Mouse (Mus musculus) forebrain, embryonic 11.5 days (tissue): ENCODE data around the gene Ube2n. TPM values are rescaled to one million over a fixed set of nuclear protein-coding genes. Genes with fewer than 3 reads are reported as not detected.
A peak's percentile ranks its signal among the peaks of the same experiment; 100 is the strongest.

Experiments
- ATAC-seq: fragments of 200-750 bp; cut with Nextera tagmentation; replicated peaks from 2 replicates; pipeline ENCODE4 v1.8.0; 2017; ENCODE audit warnings: moderate TSS enrichment; ENCODE audit not compliant: low FRiP score
- DNase-seq: peaks from one replicate; pipeline ENCODE4 v3.0.0-alpha.2; 2017; ENCODE audit warnings: low spot score
- H3K27ac ChIP-seq: fragments of 300-500 bp; sonication (generic); 2 replicates; pipeline ENCODE4 v1.5.1; 2014; ENCODE audit warnings: low read depth, low read length
- H3K27me3 ChIP-seq: fragments of 300-500 bp; sonication (generic); 2 replicates; pipeline ENCODE4 v1.6.1; 2014; ENCODE audit warnings: mild to moderate bottlenecking, low read length, mixed read lengths; ENCODE audit not compliant: control insufficient read depth, insufficient read depth
- H3K36me3 ChIP-seq: fragments of 300-500 bp; sonication (generic); 2 replicates; pipeline ENCODE4 v1.6.1; 2014; ENCODE audit warnings: mild to moderate bottlenecking, low read length, moderate library complexity, mixed read lengths; ENCODE audit not compliant: control insufficient read depth, insufficient read depth
- H3K4me1 ChIP-seq: fragments of 300-500 bp; sonication (generic); replicated peaks from 2 replicates; pipeline ENCODE4 v1.6.1; 2014; ENCODE audit warnings: low read length, mixed read lengths; ENCODE audit not compliant: control insufficient read depth, insufficient read depth
- H3K4me2 ChIP-seq: fragments of 300-500 bp; sonication (generic); 2 replicates; pipeline ENCODE4 v1.6.1; 2014; ENCODE audit warnings: low read depth, mild to moderate bottlenecking, low read length, moderate library complexity, mixed read lengths; ENCODE audit not compliant: severe bottlenecking
- H3K4me3 ChIP-seq: fragments of 300-500 bp; sonication (generic); 2 replicates; pipeline ENCODE4 v1.5.1; 2014; ENCODE audit warnings: low read depth, low read length
- H3K9ac ChIP-seq: fragments of 300-500 bp; sonication (generic); 2 replicates; pipeline ENCODE4 v1.6.1; 2014; ENCODE audit warnings: low read length
- H3K9me3 ChIP-seq: fragments of 300-500 bp; sonication (generic); 2 replicates; pipeline ENCODE4 v1.6.1; 2016; ENCODE audit warnings: low read length, mixed read lengths; ENCODE audit not compliant: control insufficient read depth
- WGBS: fragments of 180-500 bp; shearing (Covaris S2); extraction: QIAGEN DNeasy Blood & Tissue Kit; methylation state at CpG from one replicate; pipeline ENCODE4 v1.1.7; 2014; 5-methylcytosine and 5-hydroxymethylcytosine counted together
- polyA plus RNA-seq: library from polyadenylated mRNA; unstranded; fragments of >200 nt; fragmentation: Nextera tagmentation; extraction: Ambion mirVana; gene quantifications from 2 replicates; pipeline ENCODE4 v1.2.1, GENCODE M21; 2014

Gene Ube2n
- polyA plus RNA-seq, 1 experiment from 2014 or later, result 499 TPM

DNA sequence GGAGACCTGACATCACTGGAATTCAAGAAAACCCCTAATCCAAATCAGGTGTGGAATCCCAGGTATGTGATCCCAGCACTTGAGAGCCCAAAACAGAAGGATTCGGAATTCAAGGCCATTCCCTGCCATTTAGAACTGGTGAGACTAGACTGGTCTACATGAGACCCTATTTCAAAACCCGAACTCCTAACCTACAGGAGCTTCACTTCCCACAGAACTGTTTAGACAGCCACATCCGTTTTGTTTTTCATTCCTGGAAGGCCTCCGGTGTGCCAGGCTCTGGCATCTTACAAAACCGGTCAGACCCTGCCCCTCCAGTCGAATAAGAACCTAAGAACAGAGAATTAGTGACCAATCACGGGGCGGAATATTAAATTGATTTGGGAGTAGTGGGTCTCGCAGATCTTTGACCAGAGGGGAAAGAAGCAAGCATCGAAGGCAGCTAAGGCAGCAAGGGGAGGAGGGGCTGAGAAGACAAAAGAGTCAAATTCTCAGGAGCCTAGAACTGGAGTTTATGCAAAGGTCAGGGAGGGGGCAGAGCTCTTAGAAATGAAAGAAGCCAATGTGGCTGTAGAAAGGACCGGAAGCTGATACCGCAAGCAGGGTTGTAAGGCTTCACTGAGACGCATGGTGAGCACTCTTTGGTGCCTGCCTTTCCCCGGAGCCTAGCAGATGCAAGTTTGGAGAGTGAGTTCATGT is 50.4 kb downstream of the Ube2n start:
- DNase-seq, result peak; percentile 49
- 24% methylated on average over 14 of the region's 14 CpGs for WGBS
- peaks cover 6% of the 10 kb centered on the region; the same call in 1 of the 2 replicates for H3K4me1 ChIP-seq
- H3K9ac ChIP-seq, result no peak overlapping the region
- no peaks in the 10 kb centered on the region for H3K36me3 ChIP-seq
- H3K4me2 ChIP-seq, result no peak overlapping the region
- no peak overlapping the region for H3K4me3 ChIP-seq
- no peak for ATAC-seq
- no peak overlapping the region for H3K27ac ChIP-seq
- no peaks in the 10 kb centered on the region for H3K9me3 ChIP-seq
- no peaks in the 10 kb centered on the region for H3K27me3 ChIP-seq

DNA sequence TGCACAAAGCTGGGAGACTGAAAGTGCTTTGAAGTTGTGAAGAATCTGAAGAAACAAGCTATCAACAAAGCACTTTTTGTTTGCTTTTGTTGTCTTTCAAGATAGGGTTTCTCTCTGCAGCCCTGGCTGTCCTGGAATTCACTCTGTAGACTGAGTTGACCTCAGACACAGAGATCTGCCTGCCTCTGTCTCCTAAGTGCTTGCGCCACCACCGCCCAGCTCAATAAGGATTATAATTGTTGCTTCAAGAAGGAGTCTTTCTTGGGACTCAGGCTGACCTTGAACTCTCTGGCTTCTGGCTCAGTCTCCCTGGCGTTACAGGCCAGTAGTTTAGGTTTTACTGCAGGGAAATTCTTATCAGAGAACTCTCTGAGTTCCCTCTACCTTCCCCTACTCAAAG is 51.8 kb downstream of the Ube2n start:
- no peak for ATAC-seq
- H3K36me3 ChIP-seq, result no peaks in the 10 kb centered on the region
- no peak overlapping the region for H3K4me2 ChIP-seq
- no peaks in the 10 kb centered on the region for H3K27me3 ChIP-seq
- DNase-seq, result peak; percentile 41
- 100% methylated on average over 3 of the region's 3 CpGs for WGBS
- H3K4me1 ChIP-seq, result peaks cover 6% of the 10 kb centered on the region; the same call in 1 of the 2 replicates
- no peak overlapping the region for H3K4me3 ChIP-seq
- no peak overlapping the region for H3K27ac ChIP-seq
- no peaks in the 10 kb centered on the region for H3K9me3 ChIP-seq
- H3K9ac ChIP-seq, result no peak overlapping the region

- 60% methylated on average over 5 of the region's 5 CpGs for WGBS
- ATAC-seq, result no peak
- H3K4me2 ChIP-seq, result no peak overlapping the region
- no peak overlapping the region for H3K9ac ChIP-seq
- no peaks in the 10 kb centered on the region for H3K9me3 ChIP-seq
- DNase-seq, result peak; percentile 20
- no peak overlapping the region for H3K27ac ChIP-seq
- H3K4me1 ChIP-seq, result peaks cover 6% of the 10 kb centered on the region; the same call in 1 of the 2 replicates
- H3K4me3 ChIP-seq, result no peak overlapping the region
- no peaks in the 10 kb centered on the region for H3K27me3 ChIP-seq
- no peaks in the 10 kb centered on the region for H3K36me3 ChIP-seq
Observed at GRCm38 (mm10) chr10:95567550-95567949, 52.6 kb downstream of the Ube2n start.

GRCm38 (mm10) chr10:95568016-95568415 is 53.1 kb downstream of the Ube2n start:
- Histone ChIP-seq H3K4me1 (peaks cover 6% of the 10 kb centered on the region; the same call in 1 of the 2 replicates), H3K36me3 (no peaks in the 10 kb centered on the region), H3K27me3 (no peaks in the 10 kb centered on the region), H3K27ac (no peak overlapping the region), H3K4me3 (no peak overlapping the region), H3K4me2 (no peak overlapping the region), H3K9ac (no peak overlapping the region), H3K9me3 (no peaks in the 10 kb centered on the region)
- ATAC-seq (no peak), DNase-seq (peak; percentile 27)
- 83% methylated on average over 6 of the region's 6 CpGs for WGBS

DNA sequence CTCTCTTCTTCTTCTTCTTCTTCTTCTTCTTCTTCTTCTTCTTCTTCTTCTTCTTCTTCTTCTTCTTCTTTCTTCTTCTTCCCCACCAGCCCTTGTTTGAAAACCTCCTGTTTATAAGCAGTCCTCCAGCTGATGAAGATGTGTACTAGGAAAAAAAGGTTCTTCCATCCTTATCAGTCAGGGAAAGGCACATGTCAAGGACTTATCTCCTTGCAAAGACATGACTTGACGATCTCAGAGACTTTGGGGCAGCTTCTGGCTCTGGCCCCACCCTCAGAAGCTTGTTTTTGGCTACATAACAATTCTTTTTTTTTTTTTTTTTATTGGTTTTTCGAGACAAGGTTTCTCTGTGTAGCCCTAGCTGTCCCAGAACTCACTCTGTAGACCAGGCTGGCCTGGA is 54.5 kb downstream of the Ube2n start:
- DNase-seq, result no peak
- Histone ChIP-seq H3K27me3 (no peaks in the 10 kb centered on the region), H3K9ac (no peak overlapping the region), H3K27ac (no peak overlapping the region), H3K9me3 (no peaks in the 10 kb centered on the region), H3K36me3 (no peaks in the 10 kb centered on the region), H3K4me2 (no peak overlapping the region), H3K4me1 (peaks cover 6% of the 10 kb centered on the region; the same call in 1 of the 2 replicates), H3K4me3 (no peak overlapping the region)
- ATAC-seq, result no peak
- WGBS, result 68% methylated on average over 2 of the region's 2 CpGs

DNA sequence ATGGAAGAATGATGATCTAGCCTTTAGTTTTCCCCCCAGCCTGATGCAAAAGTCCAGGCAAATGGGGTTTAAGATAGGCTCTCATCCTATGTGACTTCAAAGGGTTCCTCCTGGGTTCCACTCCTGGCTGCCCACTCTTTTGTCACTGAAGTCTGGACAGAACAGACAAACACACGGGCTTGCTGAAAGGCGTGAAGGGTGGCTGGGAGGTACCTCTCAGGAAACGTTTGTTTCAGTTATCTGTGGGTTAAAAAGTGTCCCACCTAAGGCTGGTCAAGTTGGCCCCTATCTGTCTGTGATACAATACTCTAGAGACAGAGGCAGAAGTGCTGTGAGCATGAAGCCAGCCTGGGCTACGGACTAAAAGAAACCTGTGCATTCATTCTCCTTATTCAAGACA is 60.0 kb downstream of the Ube2n start:
- no peaks in the 10 kb centered on the region for H3K27me3 ChIP-seq
- 79% methylated on average over 4 of the region's 4 CpGs for WGBS
- ATAC-seq (no peak), DNase-seq (no peak)
- no peak overlapping the region for H3K4me2 ChIP-seq
- no peaks in the 10 kb centered on the region for H3K9me3 ChIP-seq
- H3K27ac ChIP-seq, result no peak overlapping the region
- peaks cover 3% of the 10 kb centered on the region for H3K4me1 ChIP-seq
- H3K9ac ChIP-seq, result no peak overlapping the region
- H3K4me3 ChIP-seq, result no peak overlapping the region
- H3K36me3 ChIP-seq, result no peaks in the 10 kb centered on the region

DNA sequence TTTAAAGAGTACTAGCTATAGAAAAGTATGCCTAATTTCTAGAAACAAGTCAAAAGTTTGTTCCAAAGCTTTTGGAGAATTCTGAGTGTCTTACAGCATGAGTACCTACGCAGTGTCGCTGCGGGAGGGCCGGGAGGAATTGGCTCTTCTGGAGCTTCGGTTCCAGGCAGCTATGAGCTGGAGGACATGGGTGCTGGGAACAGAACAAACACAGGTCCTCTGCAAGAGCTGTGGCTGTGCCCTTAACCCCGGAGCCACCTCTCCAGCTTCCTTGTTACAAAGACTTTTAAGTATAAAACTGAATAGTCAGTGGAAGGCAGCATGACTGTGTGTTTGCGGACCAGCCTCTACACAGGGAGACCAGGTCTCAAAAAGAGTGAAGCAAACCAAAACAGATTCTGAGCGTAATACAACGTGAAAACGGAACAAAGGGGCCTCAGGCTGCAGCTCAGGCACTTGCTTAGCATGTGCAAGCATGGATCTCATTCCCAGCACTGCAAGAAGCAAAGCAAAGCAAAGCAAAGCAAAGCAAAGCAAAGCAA is 61.0 kb downstream of the Ube2n start:
- DNase-seq (no peak), ATAC-seq (no peak)
- H3K27me3 ChIP-seq, result no peaks in the 10 kb centered on the region
- H3K9me3 ChIP-seq, result no peaks in the 10 kb centered on the region
- H3K4me2 ChIP-seq, result no peak overlapping the region
- H3K4me1 ChIP-seq, result peaks cover 3% of the 10 kb centered on the region
- H3K4me3 ChIP-seq, result no peak overlapping the region
- no peak overlapping the region for H3K9ac ChIP-seq
- no peak overlapping the region for H3K27ac ChIP-seq
- WGBS, result 82% methylated on average over 10 of the region's 10 CpGs
- no peaks in the 10 kb centered on the region for H3K36me3 ChIP-seq

DNA sequence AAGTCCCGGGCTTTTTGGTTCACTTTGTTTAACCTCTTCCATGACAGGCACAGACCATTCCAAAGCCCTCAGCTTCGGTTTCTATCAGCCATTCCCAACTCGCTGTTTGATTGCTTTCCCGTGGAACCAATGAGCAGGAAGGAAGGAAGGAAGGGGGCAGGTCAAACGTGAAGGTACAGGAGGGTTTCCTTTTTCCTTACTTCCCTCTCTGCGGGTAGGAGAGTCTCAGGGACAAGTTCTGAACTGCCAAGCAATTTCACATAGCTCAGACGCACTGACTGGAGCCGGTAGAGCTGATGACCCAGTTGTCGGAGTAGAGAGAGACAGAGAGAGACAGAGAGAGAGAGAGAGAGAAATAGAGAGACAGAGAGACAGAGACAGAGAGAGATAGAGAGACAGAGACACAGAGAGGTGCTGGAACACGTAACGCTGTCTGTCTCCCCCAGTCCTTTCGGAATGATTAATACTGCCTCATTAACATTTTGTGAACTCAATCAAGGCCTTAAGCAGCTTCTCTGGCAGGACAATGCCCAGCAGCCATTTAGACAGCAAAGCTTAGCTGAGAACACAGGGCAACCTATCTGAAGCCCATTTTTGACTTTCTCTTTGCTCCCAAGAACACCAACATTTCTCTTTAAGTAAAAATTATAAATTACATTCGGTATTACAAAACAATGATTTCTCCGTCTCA is 62.1 kb downstream of the Ube2n start:
- ATAC-seq (peak; percentile 67; the same call in 1 of the 2 replicates), DNase-seq (no peak)
- Histone ChIP-seq H3K4me1 (peaks cover 3% of the 10 kb centered on the region), H3K4me3 (no peak overlapping the region), H3K27me3 (no peaks in the 10 kb centered on the region), H3K4me2 (no peak overlapping the region), H3K36me3 (no peaks in the 10 kb centered on the region), H3K9me3 (no peaks in the 10 kb centered on the region), H3K9ac (no peak overlapping the region), H3K27ac (no peak overlapping the region)
- 54% methylated on average over 14 of the region's 14 CpGs for WGBS
